Comparison of ENCODE assay signal across 9 mouse cellular contexts in the genomic region with DNA sequence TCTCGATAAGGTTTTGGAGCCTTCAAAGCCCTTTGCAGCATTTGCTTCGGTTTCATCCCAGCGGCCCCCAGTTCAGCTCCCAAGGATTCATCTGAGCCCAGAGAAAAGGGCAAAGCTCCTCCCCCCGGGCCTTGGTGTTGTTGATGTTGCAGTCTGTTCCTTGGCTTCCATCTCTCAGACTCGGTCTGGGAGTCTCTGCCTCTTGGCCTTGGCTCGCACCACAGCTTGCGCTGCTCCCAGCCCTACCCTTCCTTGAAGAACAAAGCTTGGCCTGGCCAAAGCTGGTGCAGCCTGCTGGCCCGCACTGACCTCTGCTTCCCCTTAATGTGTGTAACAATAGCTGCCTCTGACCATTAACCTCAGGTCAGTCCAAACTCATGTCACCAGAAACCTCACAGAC. TPM values are rescaled to one million over a fixed set of nuclear protein-coding genes. Genes with fewer than 3 reads are reported as not detected.
DNase-seq lines count a peak whose midpoint lies in the region.
"Had no signal": no experiment of that assay in that cellular context is flagged by ENCODE, and none has a peak within 500 bp of the region (broad histone marks: within the 10 kb centered on the region; RNA-seq: fewer than 3 reads in every experiment).

No protein-coding gene starts in this region.

- DNase-seq in ovary, adult 18-20 months (ENCODE audit: low spot score): peak; percentile 82
- DNase-seq in ovary, postnatal 14 days (ENCODE audit: low spot score): no peak
- no peak for DNase-seq in embryonic facial prominence, embryonic 10.5 days (ENCODE audit: low spot score)
- peak; percentile 47 for DNase-seq in heart, postnatal 4 days
- peak; percentile 66 for DNase-seq in testis, postnatal 10 days (ENCODE audit: low spot score)
- DNase-seq in layer of hippocampus, adult 8-10 months (ENCODE audit: low spot score in 2 of 2): no peak
- no peak for DNase-seq in frontal cortex, postnatal 14 days (ENCODE audit: low spot score in 2 of 2)

- H3K27me3 ChIP-seq in embryonic facial prominence, embryonic 10.5 days (replicated peaks; ENCODE audit: low read depth, poor library complexity, severe bottlenecking): no peaks in the 10 kb centered on the region
- H3K27me3 ChIP-seq: embryonic facial prominence, embryonic 12.5 days; neural tube, embryonic 13.5 days had no signal

- H3K36me3 ChIP-seq in embryonic facial prominence, embryonic 10.5 days (replicated peaks): no peaks in the 10 kb centered on the region
- H3K36me3 ChIP-seq: embryonic facial prominence, embryonic 12.5 days; neural tube, embryonic 13.5 days had no signal

- H3K4me3 ChIP-seq in embryonic facial prominence, embryonic 10.5 days: no peak overlapping the region
- H3K4me3 ChIP-seq: embryonic facial prominence, embryonic 12.5 days; neural tube, embryonic 13.5 days had no signal

- peaks cover 2% of the 10 kb centered on the region; the same call in 1 of the 2 replicates for H3K9me3 ChIP-seq in embryonic facial prominence, embryonic 10.5 days
- H3K9me3 ChIP-seq: embryonic facial prominence, embryonic 12.5 days had no signal

- peak overlapping the region; percentile 40; the same call in 1 of the 2 replicates for H3K27ac ChIP-seq in embryonic facial prominence, embryonic 10.5 days (replicated peaks)
- H3K27ac ChIP-seq: embryonic facial prominence, embryonic 12.5 days; neural tube, embryonic 13.5 days had no signal

- H3K4me1 ChIP-seq in embryonic facial prominence, embryonic 10.5 days: peaks cover 26% of the 10 kb centered on the region
- H3K4me1 ChIP-seq: embryonic facial prominence, embryonic 12.5 days; neural tube, embryonic 13.5 days had no signal

- 66% methylated on average over 8 of the region's 8 CpGs for WGBS in embryonic facial prominence, embryonic 10.5 days

RNA-seq across cellular contexts. Expression of gene Gm17334, which starts 15.2 kb away (rescaled TPM):
- not detected in 2 replicates for polyA plus RNA-seq in embryonic facial prominence, embryonic 10.5 days (2016; fragmentation: Nextera tagmentation; extraction: Ambion mirVana)
- total RNA-seq in heart, postnatal 4 days (2021): not detected
- 1 to 10 TPM; 1.1 to 2.4 (median 1.9) TPM for total RNA-seq in layer of hippocampus, adult 8-10 months (2022)
- polyA plus RNA-seq: embryonic facial prominence, embryonic 12.5 days; neural tube, embryonic 13.5 days had no signal

RNA-seq across cellular contexts. Expression of gene Irf1, which starts 18.4 kb away (rescaled TPM):
- polyA plus RNA-seq in embryonic facial prominence, embryonic 10.5 days (2016; fragmentation: Nextera tagmentation; extraction: Ambion mirVana): 5.6 and 7.0 TPM in 2 replicates
- total RNA-seq in heart, postnatal 4 days (2021): 10 to 100 TPM; 11.8 to 12.2 TPM
- total RNA-seq in layer of hippocampus, adult 8-10 months (2022): 10 to 100 TPM in 3 of 4 experiments, 1 to 10 TPM in 1; 9.7 to 12.9 (median 11.0) TPM

Comparison
In these comparisons a context has a peak if more than half of its experiments do, and no peak if none do; other contexts are left out.
1. DNase-seq: peak in ovary, adult 18-20 months (single experiment), heart, postnatal 4 days (single experiment) and testis, postnatal 10 days (single experiment); none in ovary, postnatal 14 days (single experiment), embryonic facial prominence, embryonic 10.5 days (single experiment), layer of hippocampus, adult 8-10 months (0 of 2) and frontal cortex, postnatal 14 days (0 of 2).